Mouse (Mus musculus) midbrain, embryonic 10.5 days (tissue): ENCODE measurements at regions not wholly inside any gene's neighbourhood (a gene's known extent, or its start where the extent isn't known, plus 50 kb on each side); places are given as distances from the start of the nearest gene placed in this dataset.

ENCODE experiments used
- DNase-seq: peaks from one replicate; pipeline ENCODE4 v3.0.0-alpha.2; 2017; ENCODE audit warnings: low spot score
- H3K27ac ChIP-seq: fragments of 300-500 bp; sonication (generic); replicated peaks from 2 replicates; pipeline ENCODE4 v1.5.1; 2016; ENCODE audit warnings: mild to moderate bottlenecking
- H3K27me3 ChIP-seq: fragments of 300-500 bp; sonication (generic); 2 replicates; pipeline ENCODE4 v1.6.1; 2016; ENCODE audit warnings: low read depth, mild to moderate bottlenecking; ENCODE audit not compliant: poor library complexity, severe bottlenecking
- H3K36me3 ChIP-seq: fragments of 300-500 bp; sonication (generic); 2 replicates; pipeline ENCODE4 v1.6.1; 2016; ENCODE audit warnings: mild to moderate bottlenecking, moderate library complexity
- H3K4me1 ChIP-seq: fragments of 300-500 bp; sonication (generic); 2 replicates; pipeline ENCODE4 v1.6.1; 2016
- H3K4me3 ChIP-seq: fragments of 300-500 bp; sonication (generic); 2 replicates; pipeline ENCODE4 v1.5.1; 2016; ENCODE audit warnings: mild to moderate bottlenecking, moderate library complexity
- H3K9me3 ChIP-seq: fragments of 300-500 bp; sonication (generic); replicated peaks from 2 replicates; pipeline ENCODE4 v1.6.1; 2016; ENCODE audit warnings: mild to moderate bottlenecking
- WGBS: fragments of 180-500 bp; shearing (Covaris S2); methylation state at CpG from one replicate; pipeline ENCODE4 v1.1.7; 2016; 5-methylcytosine and 5-hydroxymethylcytosine counted together

- DNase-seq = no peak
- Histone ChIP-seq H3K4me3 (0 out of 2 replicates have a peak overlapping the region, but pooled peaks have one; percentile 24), H3K36me3 (no peaks in the 10 kb centered on the region), H3K9me3 (no peaks in the 10 kb centered on the region), H3K27ac (peak overlapping the region; percentile 55; the same call in 1 of the 2 replicates), H3K4me1 (peaks cover 21% of the 10 kb centered on the region), H3K27me3 (no peaks in the 10 kb centered on the region)
- WGBS = 70% methylated on average over 9 of the region's 9 CpGs
Measured at GRCm38 (mm10) chr9:43970043-43970795, 73.0 kb upstream of the Thy1 start.

- no peak for DNase-seq
- Histone ChIP-seq H3K9me3 (no peaks in the 10 kb centered on the region), H3K36me3 (no peaks in the 10 kb centered on the region), H3K4me1 (peaks cover 21% of the 10 kb centered on the region), H3K27me3 (no peaks in the 10 kb centered on the region), H3K27ac (no peak overlapping the region), H3K4me3 (no peak overlapping the region)
- WGBS = 81% methylated on average over 3 of the region's 3 CpGs
Measured at GRCm38 (mm10) chr9:43970858-43971257, 72.3 kb upstream of the Thy1 start.

GRCm38 (mm10) chr9:43972290-43972689 lies 70.9 kb upstream of the Thy1 start:
- WGBS = 11% methylated on average over 3 of the region's 3 CpGs
- no peak overlapping the region for H3K27ac ChIP-seq
- no peak overlapping the region for H3K4me3 ChIP-seq
- H3K27me3 ChIP-seq = no peaks in the 10 kb centered on the region
- no peaks in the 10 kb centered on the region for H3K9me3 ChIP-seq
- DNase-seq = peak; percentile 67
- peaks cover 21% of the 10 kb centered on the region for H3K4me1 ChIP-seq
- no peaks in the 10 kb centered on the region for H3K36me3 ChIP-seq

GRCm38 (mm10) chr9:43975405-43975804 lies 67.8 kb upstream of the Thy1 start:
- WGBS = 86% methylated on average over 2 of the region's 2 CpGs
- H3K36me3 ChIP-seq = no peaks in the 10 kb centered on the region
- H3K27me3 ChIP-seq = no peaks in the 10 kb centered on the region
- no peak for DNase-seq
- no peaks in the 10 kb centered on the region for H3K9me3 ChIP-seq
- no peak overlapping the region for H3K4me3 ChIP-seq
- H3K27ac ChIP-seq = no peak overlapping the region
- peaks cover 12% of the 10 kb centered on the region for H3K4me1 ChIP-seq

GRCm38 (mm10) chr9:43976366-43976765 lies 66.8 kb upstream of the Thy1 start:
- no peak overlapping the region for H3K4me3 ChIP-seq
- WGBS = 91% methylated on average over 5 of the region's 5 CpGs
- H3K27me3 ChIP-seq = no peaks in the 10 kb centered on the region
- DNase-seq = no peak
- H3K36me3 ChIP-seq = no peaks in the 10 kb centered on the region
- no peak overlapping the region for H3K27ac ChIP-seq
- H3K4me1 ChIP-seq = peaks cover 7% of the 10 kb centered on the region; the same call in 1 of the 2 replicates
- H3K9me3 ChIP-seq = no peaks in the 10 kb centered on the region

- no peaks in the 10 kb centered on the region for H3K9me3 ChIP-seq
- no peak overlapping the region for H3K4me3 ChIP-seq
- DNase-seq = no peak
- no peaks in the 10 kb centered on the region for H3K36me3 ChIP-seq
- peaks cover 9% of the 10 kb centered on the region; the same call in 1 of the 2 replicates for H3K4me1 ChIP-seq
- H3K27me3 ChIP-seq = no peaks in the 10 kb centered on the region
- WGBS = 80% methylated on average over 3 of the region's 3 CpGs
- no peak overlapping the region for H3K27ac ChIP-seq
Measured at GRCm38 (mm10) chr9:43977773-43978172, 65.4 kb upstream of the Thy1 start.

GRCm38 (mm10) chr9:43981376-43981775 lies 61.8 kb upstream of the Thy1 start:
- DNase-seq = no peak
- peaks cover 9% of the 10 kb centered on the region; the same call in 1 of the 2 replicates for H3K4me1 ChIP-seq
- no peak overlapping the region for H3K4me3 ChIP-seq
- H3K9me3 ChIP-seq = no peaks in the 10 kb centered on the region
- 38% methylated on average over 8 of the region's 8 CpGs for WGBS
- H3K27ac ChIP-seq = peak overlapping the region; percentile 17; the same call in 1 of the 2 replicates
- no peaks in the 10 kb centered on the region; the same call in 1 of the 2 replicates for H3K27me3 ChIP-seq
- H3K36me3 ChIP-seq = no peaks in the 10 kb centered on the region

- no peak overlapping the region for H3K4me3 ChIP-seq
- DNase-seq = no peak
Measured at GRCm38 (mm10) chr9:43982359-43982889, 60.8 kb upstream of the Thy1 start.

GRCm38 (mm10) chr9:43983220-43983619 lies 60.0 kb upstream of the Thy1 start:
- Histone ChIP-seq H3K4me3 (no peak overlapping the region), H3K27ac (no peak overlapping the region), H3K4me1 (peaks cover 7% of the 10 kb centered on the region; the same call in 1 of the 2 replicates), H3K36me3 (no peaks in the 10 kb centered on the region), H3K27me3 (no peaks in the 10 kb centered on the region; the same call in 1 of the 2 replicates), H3K9me3 (no peaks in the 10 kb centered on the region)
- WGBS = 77% methylated on average over 2 of the region's 2 CpGs
- DNase-seq = no peak

More at GRCm38 (mm10) chr9:43982359-43982889, 60.8 kb upstream of the Thy1 start:
- Histone ChIP-seq H3K9me3 (no peaks in the 10 kb centered on the region), H3K36me3 (no peaks in the 10 kb centered on the region), H3K4me1 (peaks cover 9% of the 10 kb centered on the region; the same call in 1 of the 2 replicates), H3K27ac (no peak overlapping the region), H3K27me3 (no peaks in the 10 kb centered on the region; the same call in 1 of the 2 replicates)
- 74% methylated on average over 5 of the region's 5 CpGs for WGBS

- peak; percentile 81 for DNase-seq
- no peak overlapping the region for H3K4me3 ChIP-seq
- no peaks in the 10 kb centered on the region; the same call in 1 of the 2 replicates for H3K27me3 ChIP-seq
- H3K27ac ChIP-seq = no peak overlapping the region
- peaks cover 15% of the 10 kb centered on the region for H3K4me1 ChIP-seq
- WGBS = 56% methylated on average over 8 of the region's 8 CpGs
- H3K36me3 ChIP-seq = no peaks in the 10 kb centered on the region
- no peaks in the 10 kb centered on the region for H3K9me3 ChIP-seq
Measured at GRCm38 (mm10) chr9:43984181-43985062, 58.8 kb upstream of the Thy1 start.

- H3K36me3 ChIP-seq = no peaks in the 10 kb centered on the region
- H3K4me3 ChIP-seq = no peak overlapping the region
- peaks cover 24% of the 10 kb centered on the region for H3K4me1 ChIP-seq
- 95% methylated on average over 6 of the region's 6 CpGs for WGBS
- H3K27ac ChIP-seq = no peak overlapping the region
- no peak for DNase-seq
- H3K9me3 ChIP-seq = no peaks in the 10 kb centered on the region
- no peaks in the 10 kb centered on the region; the same call in 1 of the 2 replicates for H3K27me3 ChIP-seq
Measured at GRCm38 (mm10) chr9:43987957-43988356, 55.2 kb upstream of the Thy1 start.

GRCm38 (mm10) chr9:43988981-43989860 lies 54.0 kb upstream of the Thy1 start:
- 50% methylated on average over 13 of the region's 13 CpGs for WGBS
- peak overlapping the region; percentile 28; the same call in 1 of the 2 replicates for H3K27ac ChIP-seq
- no peaks in the 10 kb centered on the region for H3K36me3 ChIP-seq
- H3K4me1 ChIP-seq = peaks cover 37% of the 10 kb centered on the region
- H3K27me3 ChIP-seq = no peaks in the 10 kb centered on the region
- H3K4me3 ChIP-seq = no peak overlapping the region
- no peak for DNase-seq
- H3K9me3 ChIP-seq = no peaks in the 10 kb centered on the region
